Mouse (Mus musculus) heart, adult 2 months (tissue): ENCODE measurements around the gene Atp10a.

Source experiments
- CTCF ChIP-seq: fragments of 200-600 bp; IDR thresholded peaks from 2 replicates; pipeline ENCODE4 v1.8.1; 2022; ENCODE audit warnings: antibody characterized with exemption, mild to moderate bottlenecking, moderate library complexity
- EP300 ChIP-seq: fragments of 200-500 bp; IDR thresholded peaks from 2 replicates; pipeline ENCODE4 v1.6.1; 2011; ENCODE audit warnings: low read depth, low read length, control low read depth; ENCODE audit not compliant: insufficient read depth
- POLR2A ChIP-seq: fragments of 200-500 bp; IDR thresholded peaks from 2 replicates; pipeline ENCODE4 v1.6.1; 2011; ENCODE audit warnings: mild to moderate bottlenecking, low read depth, low read length, control low read depth; ENCODE audit not compliant: insufficient read depth

DNA sequence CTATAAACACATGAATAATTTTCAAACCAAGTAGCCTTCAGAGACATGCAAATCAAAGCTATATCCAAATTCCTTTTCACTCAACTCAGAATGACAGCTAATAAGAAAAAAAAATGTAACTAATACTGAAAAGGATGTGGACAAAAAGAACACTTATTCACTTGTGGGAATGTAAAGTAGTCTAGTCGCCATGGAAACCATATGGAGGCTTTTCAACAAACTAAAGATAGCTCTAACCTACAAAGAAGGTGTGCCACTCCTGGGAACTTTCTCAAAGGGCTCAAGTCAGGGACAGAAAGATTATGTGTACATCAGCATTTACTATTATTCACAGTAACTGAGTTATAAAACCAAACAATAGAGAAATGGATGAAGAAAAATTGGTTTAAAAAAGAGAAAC is 8.6 kb upstream of the Atp10a start:
- TF ChIP-seq EP300 (no peak), CTCF (no peak), POLR2A (no peak)
